Mouse (Mus musculus) macrophage (primary cell): ENCODE measurements around the gene Snrk. TPM values are rescaled to one million over a fixed set of nuclear protein-coding genes. Genes with fewer than 3 reads are reported as not detected.

Experiments used
- H3K27ac ChIP-seq: fragments of 350-480 bp; formaldehyde crosslinking; 2 replicates; pipeline ENCODE4 v1.9.0; 2021
- H3K36me3 ChIP-seq: fragments of 350-480 bp; formaldehyde crosslinking; 2 replicates; pipeline ENCODE4 v1.9.0; 2021; ENCODE audit errors: inconsistent target
- H3K4me3 ChIP-seq: fragments of 350-480 bp; formaldehyde crosslinking; 2 replicates; pipeline ENCODE4 v1.9.0; 2021; ENCODE audit errors: inconsistent target
- H3K79me2 ChIP-seq: fragments of 350-480 bp; formaldehyde crosslinking; 2 replicates; pipeline ENCODE4 v1.9.0; 2021; ENCODE audit errors: inconsistent target
- WGBS: methylation state at CpG from one replicate; pipeline ENCODE4 v1.1.7; 2026; ENCODE audit warnings: inconsistent platforms; ENCODE audit not compliant: missing documents; 5-methylcytosine and 5-hydroxymethylcytosine counted together
- polyA plus RNA-seq: library from polyadenylated mRNA; stranded (reverse); fragments of 250-400 nt; gene quantifications from 3 replicates; pipeline ENCODE4 v1.2.4, GENCODE M21; 2018; ENCODE audit warnings: inconsistent platforms

The Snrk gene
- polyA plus RNA-seq, 1 experiment from 2014 or later: 37.8 TPM

DNA sequence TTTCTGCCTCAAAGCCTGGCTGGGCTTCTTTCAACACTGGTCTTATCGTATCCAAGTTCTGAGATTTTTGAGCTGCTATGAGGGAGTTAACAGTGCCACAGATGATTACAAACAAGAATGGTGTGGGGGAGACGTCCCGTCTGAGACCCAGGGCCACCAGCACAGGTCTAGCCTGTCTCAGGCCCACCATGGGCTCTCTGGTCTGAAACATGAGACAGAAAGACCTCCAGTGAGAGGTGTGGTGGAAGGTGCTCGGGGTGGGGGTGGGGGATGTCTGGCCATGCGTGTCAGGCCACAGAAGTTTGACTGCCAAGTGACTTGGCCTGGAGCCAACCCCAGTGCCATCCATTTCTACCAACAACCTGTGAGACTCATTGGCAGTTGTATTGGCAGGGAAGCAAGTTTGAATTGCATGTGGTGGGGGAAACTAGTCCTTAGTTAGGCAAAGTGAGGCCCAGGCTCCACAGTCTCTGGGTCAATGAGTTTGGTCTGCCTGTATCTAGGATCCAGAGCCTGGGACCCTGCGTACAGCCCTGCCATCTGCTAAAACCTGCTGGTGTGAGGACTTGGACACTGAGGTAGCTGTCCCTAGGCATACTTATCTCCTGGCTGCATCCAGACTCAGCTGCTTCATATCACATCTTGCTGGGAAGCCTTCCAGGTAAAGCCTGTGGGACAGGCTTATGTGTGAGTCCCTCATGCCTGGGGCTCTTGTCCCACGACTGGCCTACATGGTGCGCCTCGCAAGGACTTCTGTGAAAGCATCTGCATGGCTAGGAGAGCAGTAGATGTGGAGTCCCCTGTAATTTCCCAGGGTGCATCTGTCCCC is 56.6 kb downstream of the Snrk start:
- Histone ChIP-seq H3K27ac (no peak overlapping the region), H3K79me2 (no peaks in the 10 kb centered on the region), H3K36me3 (no peaks in the 10 kb centered on the region), H3K4me3 (no peak overlapping the region)
- 90% methylated on average over 7 of the region's 9 CpGs for WGBS

DNA sequence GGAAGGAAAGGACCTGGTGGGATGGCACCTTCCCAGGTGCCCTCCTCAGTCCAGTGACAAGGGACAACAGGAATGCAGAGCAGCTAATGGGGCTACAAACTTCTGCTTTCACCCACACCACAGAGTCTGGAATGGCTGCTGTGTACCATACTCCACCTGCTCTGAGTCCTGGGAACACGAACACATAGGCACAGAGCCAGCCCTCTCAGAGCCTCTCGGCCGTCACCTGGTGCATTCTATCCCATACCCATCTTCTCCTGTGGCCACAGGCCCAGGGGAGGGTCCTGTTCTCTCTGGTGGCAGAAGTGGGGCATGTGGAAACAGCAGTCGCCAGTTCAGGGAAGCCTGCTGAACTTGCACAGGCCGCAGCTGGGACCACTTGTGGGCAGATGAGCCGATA is 57.7 kb downstream of the Snrk start:
- Histone ChIP-seq H3K36me3 (no peaks in the 10 kb centered on the region), H3K4me3 (no peak overlapping the region), H3K27ac (no peak overlapping the region), H3K79me2 (no peaks in the 10 kb centered on the region)
- 89% methylated on average over 6 of the region's 6 CpGs for WGBS

DNA sequence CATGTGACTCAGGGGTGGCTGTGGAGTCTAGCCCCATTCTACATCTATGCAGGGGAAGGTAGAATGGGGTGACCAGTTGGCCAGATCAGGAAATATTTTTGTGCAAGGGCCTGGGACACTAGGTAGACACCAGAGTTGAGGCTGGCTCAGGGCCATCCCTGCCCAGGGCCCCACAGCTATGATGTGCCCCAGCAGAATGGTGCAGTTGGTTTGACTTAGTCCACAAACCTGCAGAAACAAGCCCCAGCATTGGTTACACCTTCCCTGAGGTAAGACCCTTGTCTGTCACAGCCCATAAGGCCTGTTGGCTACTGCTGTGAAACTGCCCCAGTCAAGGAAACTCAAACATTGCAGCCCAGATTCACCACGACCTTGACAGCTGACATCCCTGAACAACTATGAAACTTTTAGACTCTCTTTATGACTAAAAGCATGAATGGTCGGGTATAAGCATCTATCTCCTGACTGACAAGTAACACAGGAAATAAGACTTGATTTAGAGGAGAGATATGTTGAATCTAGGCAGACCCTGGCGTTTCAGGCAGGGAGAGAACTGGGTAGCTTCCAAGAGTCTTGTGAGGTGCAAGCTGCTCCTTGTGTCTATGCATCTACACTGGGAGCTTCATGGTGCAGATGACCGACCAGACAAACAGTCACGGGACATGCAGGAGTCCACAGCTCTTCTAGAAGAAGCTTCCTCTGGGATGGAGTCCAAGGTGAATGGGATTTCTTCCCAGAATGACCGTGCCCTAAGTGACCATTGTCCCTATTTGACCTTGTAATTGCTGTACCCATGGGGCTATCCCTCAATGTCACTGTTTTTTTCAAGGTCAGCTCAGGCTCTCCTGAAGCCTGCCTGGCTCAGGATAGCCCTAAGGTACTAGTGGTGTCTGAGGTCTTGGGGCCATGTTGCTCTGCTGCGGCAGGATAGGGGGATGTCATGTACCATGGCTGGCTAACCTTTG is 60.5 kb downstream of the Snrk start:
- 85% methylated on average over 7 of the region's 7 CpGs for WGBS
- Histone ChIP-seq H3K36me3 (no peaks in the 10 kb centered on the region), H3K27ac (no peak overlapping the region), H3K4me3 (no peak overlapping the region), H3K79me2 (no peaks in the 10 kb centered on the region)

DNA sequence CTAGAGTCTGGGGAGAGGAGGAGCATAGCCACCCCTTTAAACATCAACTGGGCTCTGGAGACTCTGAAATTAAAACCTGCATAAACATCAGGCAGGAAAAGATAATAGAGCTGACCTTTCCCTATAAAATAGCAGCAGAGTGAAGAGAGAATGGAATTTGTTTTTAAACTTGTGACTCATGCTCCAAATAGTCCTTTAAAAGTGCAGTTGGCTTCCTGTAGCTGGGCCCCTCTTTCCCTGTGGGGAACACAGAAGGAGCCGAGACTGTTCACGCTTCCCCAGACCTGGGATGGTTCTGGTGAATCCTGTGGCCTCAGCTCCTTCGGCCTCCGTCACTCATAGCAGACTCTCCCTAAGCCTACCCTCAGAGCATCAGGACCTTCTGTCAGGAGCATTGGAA is 61.4 kb downstream of the Snrk start:
- no peaks in the 10 kb centered on the region for H3K79me2 ChIP-seq
- no peaks in the 10 kb centered on the region for H3K36me3 ChIP-seq
- H3K27ac ChIP-seq: no peak overlapping the region
- 97% methylated on average over 4 of the region's 4 CpGs for WGBS
- H3K4me3 ChIP-seq: no peak overlapping the region

DNA sequence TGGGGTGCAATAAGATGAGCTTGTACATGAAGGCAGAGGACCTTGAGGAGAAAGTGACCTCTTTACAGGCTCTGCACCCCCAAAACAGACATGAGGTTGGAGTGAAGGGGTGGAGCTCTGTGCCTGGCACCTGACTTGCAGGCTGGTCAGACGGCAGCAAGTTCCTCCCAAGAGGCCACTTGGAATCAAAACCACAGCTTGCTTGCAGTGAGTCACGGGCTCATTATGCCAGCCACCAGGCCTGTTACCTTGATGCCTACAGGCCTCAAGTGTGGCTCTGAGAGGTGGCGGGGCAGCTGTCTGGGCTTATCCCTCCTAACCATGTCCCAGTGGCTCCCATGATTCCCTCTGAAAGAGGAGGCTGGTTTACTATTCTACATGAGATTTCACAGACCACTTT is 63.0 kb downstream of the Snrk start:
- Histone ChIP-seq H3K4me3 (no peak overlapping the region), H3K36me3 (no peaks in the 10 kb centered on the region)
- WGBS: 64% methylated on average over 3 of the region's 3 CpGs

DNA sequence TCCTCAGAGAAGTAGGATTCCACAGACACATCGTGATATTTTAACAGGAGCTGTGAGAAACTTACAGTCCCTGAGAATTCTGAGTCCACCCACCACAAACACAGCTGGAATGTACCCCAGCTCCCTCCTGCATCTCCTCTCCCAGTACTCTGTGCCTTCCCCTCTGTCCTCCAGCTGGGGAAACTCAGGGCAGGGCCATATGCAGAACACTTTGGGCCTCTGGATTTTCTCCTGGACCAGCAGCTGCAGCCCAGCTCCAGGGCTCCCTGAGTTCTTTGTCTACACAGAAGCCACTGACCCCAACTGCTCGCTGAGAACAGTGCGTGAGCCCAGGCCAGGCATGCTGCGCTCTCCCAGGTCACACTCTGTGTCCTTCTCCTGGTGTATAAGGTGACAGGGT is 66.0 kb downstream of the Snrk start:
- WGBS: 97% methylated on average over 4 of the region's 4 CpGs
- H3K36me3 ChIP-seq: no peaks in the 10 kb centered on the region
- no peak overlapping the region for H3K27ac ChIP-seq
- H3K4me3 ChIP-seq: no peak overlapping the region
- no peaks in the 10 kb centered on the region for H3K79me2 ChIP-seq

More for the DNA sequence above, 63.0 kb downstream of the Snrk start:
- Histone ChIP-seq H3K79me2 (no peaks in the 10 kb centered on the region), H3K27ac (no peak overlapping the region)

DNA sequence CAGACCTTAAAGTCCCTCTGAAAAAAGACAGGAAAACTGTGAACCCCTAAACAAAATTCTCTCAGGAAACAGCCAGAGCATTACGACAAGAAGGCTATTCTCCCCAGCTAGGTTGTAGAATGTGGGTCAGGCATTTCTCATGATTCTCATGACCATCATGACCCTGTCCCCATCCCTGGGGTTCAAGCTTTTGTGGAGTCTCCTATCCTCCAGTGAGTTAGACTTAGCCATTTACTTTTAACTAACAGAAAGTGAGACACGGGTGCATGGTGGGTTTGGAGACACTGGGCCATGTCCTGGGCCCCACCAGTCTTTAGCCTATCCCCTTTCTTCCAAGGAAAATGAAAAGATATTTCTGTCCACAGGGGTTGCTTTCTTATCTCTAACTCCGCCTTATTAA is 67.3 kb downstream of the Snrk start:
- Histone ChIP-seq H3K4me3 (no peak overlapping the region), H3K79me2 (no peaks in the 10 kb centered on the region), H3K27ac (no peak overlapping the region), H3K36me3 (no peaks in the 10 kb centered on the region)
- WGBS: 95% methylated on average over 3 of the region's 3 CpGs

DNA sequence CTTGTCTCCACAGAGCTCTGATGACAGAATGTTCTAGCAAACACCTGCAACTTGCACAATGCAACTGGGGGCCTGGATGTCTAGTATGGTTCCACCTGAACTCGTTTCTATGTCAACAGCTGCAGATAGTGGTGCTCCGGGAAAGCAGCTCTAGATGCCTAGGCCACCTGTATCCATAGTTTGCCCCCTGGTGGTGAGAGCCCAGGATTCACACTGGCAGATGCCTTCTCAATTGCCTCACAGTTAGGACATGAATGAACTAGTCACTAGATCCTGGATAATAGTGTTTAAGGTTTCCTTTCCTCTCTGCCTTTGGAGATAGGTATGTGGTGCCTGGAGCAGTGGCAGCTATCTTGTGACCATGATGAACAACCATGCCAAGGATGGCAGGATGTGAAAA is 68.0 kb downstream of the Snrk start:
- no peak overlapping the region for H3K4me3 ChIP-seq
- no peaks in the 10 kb centered on the region for H3K79me2 ChIP-seq
- no peaks in the 10 kb centered on the region for H3K36me3 ChIP-seq
- 19% methylated on average over 2 of the region's 2 CpGs for WGBS
- H3K27ac ChIP-seq: no peak overlapping the region

DNA sequence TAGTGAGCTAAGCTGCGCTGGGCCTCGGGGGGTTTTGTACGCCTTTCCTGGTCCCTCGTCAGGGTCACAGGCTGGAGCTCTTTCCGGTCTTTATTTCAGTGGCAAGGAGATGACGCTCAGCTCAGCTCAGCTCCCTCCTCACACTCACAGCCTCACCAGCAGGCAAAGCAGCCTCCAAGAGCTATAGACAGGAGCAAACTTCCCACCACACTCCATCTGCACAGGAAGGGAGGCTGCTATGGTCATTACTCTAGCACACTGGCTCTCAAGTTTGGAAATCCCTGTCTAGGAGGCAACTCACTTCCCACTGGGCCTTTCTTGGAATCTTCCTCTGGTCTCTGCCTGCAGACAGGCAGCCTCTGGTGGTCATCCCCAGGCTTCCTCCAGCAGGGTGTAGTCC is 68.9 kb downstream of the Snrk start:
- Histone ChIP-seq H3K27ac (no peak overlapping the region), H3K36me3 (no peaks in the 10 kb centered on the region)
- WGBS: 95% methylated on average over 6 of the region's 6 CpGs

DNA sequence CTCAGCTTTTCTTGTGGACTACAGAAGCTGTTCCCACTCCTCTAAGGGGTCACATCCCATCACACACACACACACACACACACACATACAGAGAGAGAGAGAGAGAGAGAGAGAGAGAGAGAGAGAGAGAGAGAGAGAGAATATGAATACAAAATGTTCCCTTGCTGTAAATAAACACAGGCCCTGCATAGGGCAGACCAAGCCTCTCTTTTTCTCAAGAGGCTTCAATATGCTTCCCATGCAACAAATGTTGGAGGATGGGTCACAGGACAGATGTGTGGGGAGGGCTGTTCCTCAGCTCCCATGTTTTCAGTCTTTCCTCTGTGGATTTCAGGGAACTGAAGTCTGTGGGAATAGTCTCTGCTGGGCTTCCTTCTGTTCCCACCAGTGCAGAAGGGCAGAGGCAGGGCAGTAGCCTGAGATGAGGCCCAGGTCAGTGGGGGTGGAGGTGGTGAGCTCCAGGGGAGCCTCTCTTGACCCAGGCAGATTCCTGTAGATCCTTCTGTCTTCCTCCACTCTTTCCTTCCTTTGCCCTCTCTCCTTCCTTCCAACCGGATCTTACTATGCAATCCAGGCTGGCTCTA is 69.7 kb downstream of the Snrk start:
- no peak overlapping the region for H3K4me3 ChIP-seq
- WGBS: 89% methylated on average over 1 of the region's 1 CpGs
- no peaks in the 10 kb centered on the region for H3K79me2 ChIP-seq
- no peak overlapping the region for H3K27ac ChIP-seq
- no peaks in the 10 kb centered on the region for H3K36me3 ChIP-seq

More for the DNA sequence above, 68.9 kb downstream of the Snrk start:
- Histone ChIP-seq H3K4me3 (no peak overlapping the region), H3K79me2 (no peaks in the 10 kb centered on the region)

DNA sequence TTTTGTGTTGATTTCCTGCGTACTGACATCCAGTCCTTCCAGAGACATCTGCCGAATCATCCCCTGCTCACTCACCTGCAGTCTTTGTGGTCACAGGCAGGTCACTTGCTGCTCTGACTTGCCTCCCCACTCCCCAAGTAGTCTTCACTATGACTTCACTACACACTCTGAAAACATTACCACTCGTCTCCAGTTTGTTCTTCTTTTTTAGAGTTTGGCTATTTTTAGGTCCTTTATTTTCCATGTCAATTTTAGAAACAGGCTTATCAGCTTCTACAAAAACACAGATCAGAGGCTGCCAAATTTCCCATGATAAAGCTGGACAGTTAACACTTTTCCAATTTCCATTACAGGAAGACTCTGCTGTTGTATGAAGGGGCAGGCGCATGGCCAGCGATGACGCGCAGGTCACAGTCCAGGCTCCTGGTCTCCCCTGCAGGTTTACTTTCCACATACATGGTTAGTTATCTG is 70.4 kb downstream of the Snrk start:
- H3K4me3 ChIP-seq: no peak overlapping the region
- H3K36me3 ChIP-seq: no peaks in the 10 kb centered on the region
- 71% methylated on average over 7 of the region's 7 CpGs for WGBS
- 0 out of 2 replicates have a peak overlapping the region, but pooled peaks have one; percentile 1 for H3K27ac ChIP-seq
- no peaks in the 10 kb centered on the region for H3K79me2 ChIP-seq

DNA sequence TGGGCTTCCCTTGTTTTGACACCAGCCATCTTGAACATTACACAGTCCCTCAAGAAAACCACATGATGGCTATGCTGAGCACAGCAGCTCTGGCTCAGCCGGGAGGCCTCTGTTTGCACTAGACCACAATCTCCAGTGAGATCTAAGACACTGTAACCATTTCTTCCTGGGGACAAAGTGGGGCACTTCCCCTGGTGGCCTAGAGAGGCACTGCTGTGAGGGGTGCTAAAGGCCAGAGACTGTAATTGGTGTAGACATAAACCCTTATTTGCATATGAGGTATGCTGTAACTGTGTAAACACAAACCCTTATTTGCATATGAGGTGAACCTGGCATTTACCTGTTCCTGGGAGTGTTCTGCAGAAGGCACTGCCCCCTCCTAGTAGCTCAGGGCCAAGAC is 71.7 kb downstream of the Snrk start:
- H3K36me3 ChIP-seq: no peaks in the 10 kb centered on the region
- 15% methylated on average over 1 of the region's 1 CpGs for WGBS
- H3K27ac ChIP-seq: 0 out of 2 replicates have a peak overlapping the region, but pooled peaks have one; percentile 4
- no peaks in the 10 kb centered on the region for H3K79me2 ChIP-seq
- no peak overlapping the region for H3K4me3 ChIP-seq

DNA sequence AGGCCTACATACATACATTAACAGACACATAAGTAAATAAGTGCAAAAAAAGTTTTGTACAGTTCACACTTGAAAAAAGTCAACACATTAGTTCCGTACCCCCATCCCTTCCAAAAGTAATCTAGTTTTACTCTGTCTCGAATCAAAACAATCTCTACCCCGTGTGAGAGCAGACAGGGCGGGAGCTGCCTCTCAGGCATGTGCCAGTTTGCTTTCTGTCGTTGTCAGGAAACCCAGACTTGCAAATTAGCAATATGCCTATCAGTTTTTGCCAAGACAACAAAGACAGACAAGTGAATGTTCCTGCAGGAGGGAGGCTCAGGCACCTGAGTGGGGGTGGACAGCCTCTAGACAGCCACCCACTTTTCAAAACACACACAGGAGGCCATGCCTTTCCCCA is 76.3 kb downstream of the Snrk start:
- H3K27ac ChIP-seq: no peak overlapping the region

DNA sequence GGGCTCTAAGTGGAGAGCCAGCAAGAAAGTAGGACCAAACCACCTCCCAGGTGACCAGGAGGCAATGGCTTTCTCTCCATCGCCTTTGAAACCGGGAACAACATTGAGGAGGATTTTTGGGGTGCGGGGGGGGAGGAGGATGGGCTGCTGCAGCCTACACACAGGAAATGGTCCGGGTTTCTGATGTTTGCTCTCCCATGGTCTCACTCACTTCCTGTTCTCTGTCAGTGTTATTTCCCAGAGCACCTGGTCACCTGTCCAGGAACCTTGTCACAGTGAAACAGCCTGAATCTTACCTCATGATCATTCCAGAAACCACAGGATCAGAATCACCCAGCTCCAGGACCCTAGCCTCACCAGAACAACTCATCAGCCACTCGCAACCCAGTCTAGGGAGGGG is 76.8 kb downstream of the Snrk start:
- no peaks in the 10 kb centered on the region for H3K36me3 ChIP-seq
- no peak overlapping the region for H3K27ac ChIP-seq
- no peaks in the 10 kb centered on the region for H3K79me2 ChIP-seq
- 62% methylated on average over 5 of the region's 5 CpGs for WGBS
- no peak overlapping the region for H3K4me3 ChIP-seq

More for the DNA sequence above, 76.3 kb downstream of the Snrk start:
- Histone ChIP-seq H3K4me3 (no peak overlapping the region), H3K36me3 (no peaks in the 10 kb centered on the region), H3K79me2 (no peaks in the 10 kb centered on the region)
- WGBS: 81% methylated on average over 5 of the region's 5 CpGs
